Mouse (Mus musculus) spleen, adult 18-20 months (tissue): ENCODE results near the gene Gm29609.
"Not testable (repeated sequence)": the region's sequence is repeated elsewhere in the genome, so short reads cannot be mapped to it uniquely, and the experiment has no call there.

Experiments used
- DNase-seq, 2 experiments: peaks; one replicate each; pipeline ENCODE4 v3.0.0; 2022; ENCODE audit warnings: mixed read lengths in 2 of 2

Gene Gm29609

GRCm38 (mm10) chr5:31179766-31180630 lies at the start of gene Gm29609, which contains the start of gene Gtf3c2:
Gene Gm29609, minus strand, starts transcription at chr5:31179911.
Gene Gtf3c2, minus strand, starts transcription at chr5:31180144.
- peak; percentile 89 to 94 for DNase-seq

GRCm38 (mm10) chr5:31226641-31227040 lies 46.9 kb upstream of the Gm29609 start:
- DNase-seq: no peak

- DNase-seq: no peak
Measured at GRCm38 (mm10) chr5:31222696-31223095, 43.0 kb upstream of the Gm29609 start.

GRCm38 (mm10) chr5:31221304-31221945 lies 41.7 kb upstream of the Gm29609 start:
- no peak for DNase-seq

- peak; percentile 96 to 99 for DNase-seq
Measured at GRCm38 (mm10) chr5:31220448-31221303, 41.0 kb upstream of the Gm29609 start, which contains the start of gene Ppm1g. Gene Ppm1g, minus strand, starts transcription at chr5:31220687.

- no peak for DNase-seq
Measured at GRCm38 (mm10) chr5:31219911-31220447, 40.3 kb upstream of the Gm29609 start.

GRCm38 (mm10) chr5:31219474-31219873 lies 39.8 kb upstream of the Gm29609 start:
- no peak for DNase-seq

- no peak for DNase-seq
Measured at GRCm38 (mm10) chr5:31219070-31219469, 39.4 kb upstream of the Gm29609 start.

- peak in 1 of 2 experiments; percentile 19 for DNase-seq
Measured at GRCm38 (mm10) chr5:31218294-31218693, 38.6 kb upstream of the Gm29609 start.

GRCm38 (mm10) chr5:31216554-31216953 lies 36.8 kb upstream of the Gm29609 start:
- not testable (repeated sequence) for DNase-seq

GRCm38 (mm10) chr5:31204421-31204820 lies 24.7 kb upstream of the Gm29609 start:
- no peak for DNase-seq

GRCm38 (mm10) chr5:31203866-31204265 lies 24.2 kb upstream of the Gm29609 start:
- no peak for DNase-seq

- DNase-seq: peak in 1 of 2 experiments; percentile 5
Measured at GRCm38 (mm10) chr5:31202933-31203332, 23.2 kb upstream of the Gm29609 start.

- peak; percentile 84 to 91 for DNase-seq
Measured at GRCm38 (mm10) chr5:31201742-31202590, 22.3 kb upstream of the Gm29609 start, which contains the start of gene Zfp513. Gene Zfp513, minus strand, starts transcription at chr5:31202303.

- peak in 1 of 2 experiments; percentile 13 for DNase-seq
Measured at GRCm38 (mm10) chr5:31201042-31201741, 21.5 kb upstream of the Gm29609 start.

GRCm38 (mm10) chr5:31200327-31200768 lies 20.6 kb upstream of the Gm29609 start:
- peak in 1 of 2 experiments; percentile 16 for DNase-seq

GRCm38 (mm10) chr5:31199893-31200292 lies 20.2 kb upstream of the Gm29609 start:
- peak in 1 of 2 experiments; percentile 10 for DNase-seq

GRCm38 (mm10) chr5:31199321-31199892 lies 19.7 kb upstream of the Gm29609 start:
- DNase-seq: no peak

GRCm38 (mm10) chr5:31198616-31199320 lies 19.1 kb upstream of the Gm29609 start:
- no peak for DNase-seq

- DNase-seq: no peak
Measured at GRCm38 (mm10) chr5:31198170-31198569, 18.5 kb upstream of the Gm29609 start.
